Mouse (Mus musculus): Measurements from ENCODE around the gene Myt1l.

Gene Myt1l

DNA sequence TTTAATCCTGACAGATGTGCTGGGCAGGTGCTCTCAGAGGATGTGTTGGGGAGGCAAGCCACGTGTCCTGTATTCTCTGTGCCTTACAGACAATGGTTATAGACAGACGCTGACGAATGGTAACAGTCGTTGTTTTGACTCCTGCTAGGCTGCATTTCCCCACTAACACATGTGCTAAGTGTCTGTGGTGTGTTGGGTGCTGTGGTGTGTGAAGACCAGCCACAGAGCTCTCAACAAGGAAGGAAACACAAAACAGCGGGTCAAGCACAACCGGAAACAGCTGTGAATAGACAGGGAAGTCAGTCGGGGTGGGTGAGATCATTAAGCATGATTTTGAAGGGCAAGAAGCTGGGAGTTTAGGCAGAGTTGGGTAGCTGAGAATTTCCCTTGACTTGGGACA is 41.1 kb downstream of the Myt1l start:
- no peak for DNase-seq (ENCODE audit: low spot score in 2 of 2)

DNA sequence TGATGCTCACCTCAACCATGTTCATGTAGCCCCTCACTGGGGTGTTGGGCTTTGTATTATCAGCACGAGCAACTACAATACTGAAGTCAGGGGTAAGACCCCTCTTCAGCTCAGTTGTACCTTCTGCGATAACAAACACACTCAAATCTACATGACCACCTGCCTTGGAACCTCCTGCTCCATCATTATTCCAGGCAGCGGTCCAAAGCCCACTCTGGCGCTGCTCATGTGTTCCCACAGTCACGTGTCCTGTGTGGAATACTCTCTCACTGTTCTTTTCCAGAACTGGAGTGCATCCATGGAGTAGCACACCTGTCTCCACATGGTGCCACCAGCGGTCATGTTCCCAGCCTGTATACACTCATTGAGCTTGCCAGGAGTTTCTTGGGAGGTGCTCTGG is 42.2 kb downstream of the Myt1l start:
- no peak for DNase-seq (ENCODE audit: low spot score in 2 of 2)

DNA sequence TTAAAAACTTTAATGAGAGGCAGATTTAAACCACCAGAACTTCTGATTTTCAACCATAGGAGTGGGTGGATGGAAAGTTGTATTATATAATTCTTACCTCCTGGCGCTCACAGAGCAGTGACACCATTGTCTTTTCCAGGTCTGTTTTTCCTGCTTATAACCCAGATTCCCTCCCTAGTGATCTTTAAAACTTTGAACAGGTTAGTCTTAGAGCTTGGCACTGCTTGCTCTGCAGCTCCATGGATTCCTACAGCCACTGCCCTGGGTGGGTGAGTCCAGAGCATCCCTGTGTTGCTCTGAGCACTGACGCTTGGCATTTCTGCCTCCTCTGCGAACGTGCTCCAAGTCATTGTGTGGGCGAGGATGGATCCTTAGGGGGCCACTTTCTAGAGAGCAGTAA is 43.4 kb downstream of the Myt1l start:
- DNase-seq (ENCODE audit: low spot score in 2 of 2): no peak

DNA sequence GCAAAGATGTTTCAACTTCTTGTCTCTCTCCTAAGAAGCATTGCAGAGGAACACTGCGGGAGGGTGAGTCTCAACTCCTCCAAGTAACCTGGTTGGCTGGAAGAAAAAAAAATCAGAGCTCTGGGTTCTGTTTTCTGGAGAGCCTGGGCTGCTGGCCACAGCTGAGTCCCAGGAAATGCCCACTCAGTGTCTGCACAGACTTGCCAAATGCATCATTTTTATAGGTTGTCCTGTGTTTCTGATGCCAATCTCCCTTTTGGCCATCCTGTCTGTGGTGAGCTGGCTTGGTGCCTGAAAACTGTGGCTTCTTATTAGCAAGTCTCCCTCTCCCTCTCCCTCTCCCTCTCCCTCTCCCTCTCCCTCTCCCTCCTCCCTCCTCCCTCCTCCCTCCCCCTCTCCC is 65.6 kb downstream of the Myt1l start:
- DNase-seq (ENCODE audit: low spot score in 2 of 2): no peak

DNA sequence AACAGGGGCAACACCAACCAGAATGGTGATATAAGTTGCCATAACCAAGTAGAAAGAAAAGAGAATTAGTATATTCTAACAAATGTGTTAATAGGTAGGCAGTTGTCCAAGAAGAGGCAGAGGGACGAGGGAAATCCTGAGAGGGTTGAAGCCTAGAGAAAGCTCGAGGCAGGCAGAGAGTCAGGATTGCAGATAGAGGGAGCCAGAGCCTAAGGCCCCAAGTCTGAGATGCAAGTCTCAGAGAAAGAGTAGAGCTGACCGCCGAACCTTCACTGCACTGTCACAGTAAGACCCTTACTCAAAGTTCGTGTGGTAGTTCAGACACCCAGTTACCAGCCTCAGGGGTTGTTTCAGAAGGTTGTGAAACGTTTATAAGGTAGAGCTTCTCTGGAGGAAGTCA is 71.7 kb downstream of the Myt1l start:
- no peak for DNase-seq (ENCODE audit: low spot score in 2 of 2)

DNA sequence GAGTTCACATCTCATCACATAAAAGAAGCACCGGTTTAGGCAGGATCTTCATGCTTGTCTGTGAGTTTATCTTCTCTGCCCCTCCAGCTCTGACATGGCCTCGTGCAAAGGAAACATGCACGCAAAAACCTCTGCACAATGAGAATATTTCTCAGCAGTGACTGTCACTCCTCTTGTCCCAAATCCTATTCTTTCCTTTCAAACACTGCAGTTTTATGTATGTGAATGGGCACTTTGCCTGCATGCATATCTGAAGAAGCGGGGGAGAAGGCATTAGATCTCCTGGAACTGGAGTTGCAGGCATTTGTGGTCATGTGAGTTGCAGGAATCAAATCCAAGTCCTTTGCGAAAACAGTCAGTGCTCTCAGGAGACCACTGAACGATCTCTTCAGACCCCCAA is 73.0 kb downstream of the Myt1l start:
- no peak for DNase-seq (ENCODE audit: low spot score in 2 of 2)

DNA sequence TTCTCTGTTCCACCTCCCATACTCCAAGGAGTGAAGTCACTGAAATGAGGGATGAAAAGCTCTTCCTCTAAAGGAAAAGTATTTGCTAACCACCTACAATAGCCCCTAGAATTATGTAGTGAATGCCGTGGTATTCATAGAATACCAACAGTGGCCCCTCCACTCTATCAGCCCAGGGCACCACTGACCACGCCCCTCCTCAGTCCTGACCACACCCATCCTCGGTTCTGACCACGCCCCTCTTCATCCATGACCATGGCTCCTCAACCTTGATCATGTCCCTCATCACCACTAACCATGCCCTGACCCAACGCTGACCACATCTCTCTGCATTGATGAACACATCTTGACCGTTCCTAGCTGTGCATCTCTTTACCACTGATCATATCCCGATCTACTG is 76.5 kb downstream of the Myt1l start:
- no peak for DNase-seq (ENCODE audit: low spot score in 2 of 2)

DNA sequence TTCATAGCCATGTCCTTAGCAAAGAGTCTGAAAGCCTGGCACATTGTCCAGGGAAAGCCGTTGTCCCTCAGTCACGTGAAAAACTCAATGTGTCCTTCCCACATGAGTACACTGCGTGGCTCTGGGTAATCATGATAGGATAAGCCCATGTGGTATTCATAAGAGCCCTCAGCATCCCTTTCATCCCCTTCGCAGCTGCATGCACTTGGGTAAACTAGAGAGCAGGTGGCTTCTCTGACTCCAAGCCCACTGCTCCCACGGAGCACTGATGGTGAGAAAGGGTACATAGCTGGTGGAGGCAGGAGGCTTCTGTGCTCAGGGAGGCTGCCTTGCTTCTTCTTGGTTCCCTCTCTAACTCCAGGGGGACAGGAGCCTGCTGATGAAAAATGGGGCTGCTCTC is 76.9 kb downstream of the Myt1l start:
- no peak for DNase-seq (ENCODE audit: low spot score in 2 of 2)

DNA sequence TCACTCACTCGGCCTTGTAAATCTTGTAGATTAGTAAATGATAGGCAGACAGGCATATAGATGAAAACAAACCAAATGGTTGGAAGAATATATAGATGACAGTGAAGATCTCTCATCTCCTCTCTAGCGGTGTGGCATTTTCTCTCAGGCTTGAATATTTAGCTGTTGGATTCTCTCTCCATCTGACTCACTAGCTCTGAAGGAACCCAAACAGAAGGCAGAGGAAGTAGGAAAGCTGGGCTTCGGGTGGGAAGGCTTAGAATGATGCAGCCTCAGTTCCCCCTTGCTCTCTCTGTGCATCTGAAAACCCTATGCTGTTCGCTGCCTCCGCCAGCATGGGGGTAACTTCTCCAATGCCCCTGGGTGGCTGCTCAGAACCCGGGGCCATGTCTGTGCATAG is 78.0 kb downstream of the Myt1l start:
- DNase-seq (ENCODE audit: low spot score in 2 of 2): no peak

DNA sequence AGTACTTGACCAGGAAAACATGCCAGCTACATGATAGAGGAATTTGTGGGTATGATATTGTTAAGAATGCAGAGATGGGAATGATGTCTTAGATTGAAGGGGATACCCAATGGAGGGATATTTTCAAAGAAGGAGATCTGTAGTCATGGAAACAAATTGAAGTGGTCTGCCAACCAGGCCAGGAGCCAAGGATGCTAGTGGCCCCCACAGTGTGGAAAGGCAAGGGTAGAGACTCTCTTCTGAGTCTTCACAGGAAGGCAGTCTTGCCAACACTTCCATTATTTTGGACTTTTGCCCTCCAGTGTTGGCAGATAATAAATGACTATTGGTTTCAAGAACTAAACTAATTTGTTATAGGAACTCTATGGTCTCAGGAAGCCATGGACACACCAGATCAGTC is 89.6 kb downstream of the Myt1l start:
- no peak for DNase-seq (ENCODE audit: low spot score in 2 of 2)

DNA sequence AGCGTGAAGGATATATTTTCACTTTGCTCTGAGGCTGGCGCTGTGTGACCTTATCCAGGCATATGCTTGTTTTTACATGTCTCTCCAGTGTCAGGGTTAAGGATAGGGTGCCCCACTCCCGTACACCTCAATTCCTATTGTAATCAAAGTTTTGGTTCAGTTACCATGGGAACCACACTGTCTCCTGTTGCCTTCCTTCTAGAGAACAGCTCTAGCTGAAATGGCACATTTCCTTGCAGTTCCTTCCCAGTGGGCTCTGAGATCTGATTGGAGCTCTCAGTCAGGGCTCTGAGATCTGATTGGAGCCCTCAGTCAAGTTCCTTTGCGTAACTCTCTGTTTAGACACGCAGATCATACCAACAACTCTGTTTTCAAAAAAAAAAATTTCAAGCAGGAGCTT is 93.3 kb downstream of the Myt1l start:
- no peak for DNase-seq (ENCODE audit: low spot score in 2 of 2)

DNA sequence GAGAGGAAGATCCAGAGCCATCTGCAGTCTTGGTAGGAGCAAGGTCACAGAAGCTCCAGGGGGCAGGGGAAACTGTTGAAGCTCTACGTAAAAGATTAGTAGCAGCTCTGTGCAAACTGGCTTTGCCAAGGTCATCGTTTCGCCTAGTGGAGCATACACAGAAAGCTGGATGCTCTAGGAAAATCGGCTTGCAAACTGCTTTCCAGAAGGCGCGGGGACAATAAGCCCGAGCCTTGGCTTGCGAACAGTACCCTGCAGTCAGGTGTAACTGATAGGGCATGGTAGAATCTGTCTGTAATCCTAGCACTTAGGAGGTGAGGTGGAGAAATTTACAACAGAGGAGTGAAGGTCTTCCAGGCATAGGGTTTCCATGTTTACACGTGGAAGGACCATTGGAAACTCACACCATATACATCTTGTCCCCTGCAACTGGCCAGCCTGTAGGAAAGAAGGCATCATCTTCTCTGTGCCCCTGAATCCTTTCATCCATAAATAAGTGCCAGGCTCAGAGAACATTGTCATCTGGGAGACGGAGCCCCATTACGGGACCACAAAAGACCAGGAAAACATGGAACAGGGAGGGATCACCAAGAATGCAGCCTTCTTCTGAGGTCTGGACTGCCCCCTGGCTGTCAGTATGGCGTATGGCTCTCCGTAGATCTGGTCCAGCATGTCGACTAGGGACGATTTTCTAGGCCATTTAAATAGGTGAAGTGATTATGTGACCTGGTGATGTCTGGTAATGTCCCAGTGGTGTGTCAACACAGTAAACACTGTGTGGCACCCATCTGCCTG is 100.0 kb downstream of the Myt1l start:
- DNase-seq (ENCODE audit: low spot score in 2 of 2): no peak

DNA sequence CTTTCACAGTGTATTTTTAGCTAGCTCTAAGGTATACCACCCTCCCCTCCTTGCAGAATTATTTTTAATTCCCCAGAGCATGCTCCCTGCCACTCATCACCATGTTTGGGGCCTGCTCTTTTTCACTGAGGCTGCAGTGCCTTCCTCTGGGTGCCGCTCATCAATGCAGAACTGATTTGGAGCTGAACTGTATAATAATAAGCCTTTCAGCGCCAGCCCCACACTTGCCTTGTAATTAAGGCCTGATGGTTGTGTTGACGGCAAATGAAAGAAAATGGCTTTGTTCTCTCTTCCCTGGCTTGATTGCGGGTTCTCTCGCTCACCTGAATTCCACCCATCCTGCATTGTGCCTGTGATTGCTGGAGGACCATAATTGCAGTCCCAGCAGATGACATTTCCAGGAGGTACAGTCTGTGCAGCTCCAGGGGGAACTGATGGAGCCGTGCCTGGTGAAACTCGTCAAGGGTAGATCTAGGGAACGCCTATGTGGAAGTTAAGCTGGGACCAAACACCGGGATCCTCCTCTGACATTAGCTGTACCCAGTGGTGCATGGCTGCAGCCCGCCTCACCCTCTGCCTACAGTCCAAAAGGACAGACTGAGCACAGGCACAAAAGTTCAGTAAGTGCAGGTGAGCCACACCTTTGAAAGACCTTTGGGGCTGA is 101.8 kb downstream of the Myt1l start:
- DNase-seq (ENCODE audit: low spot score in 2 of 2): no peak

DNA sequence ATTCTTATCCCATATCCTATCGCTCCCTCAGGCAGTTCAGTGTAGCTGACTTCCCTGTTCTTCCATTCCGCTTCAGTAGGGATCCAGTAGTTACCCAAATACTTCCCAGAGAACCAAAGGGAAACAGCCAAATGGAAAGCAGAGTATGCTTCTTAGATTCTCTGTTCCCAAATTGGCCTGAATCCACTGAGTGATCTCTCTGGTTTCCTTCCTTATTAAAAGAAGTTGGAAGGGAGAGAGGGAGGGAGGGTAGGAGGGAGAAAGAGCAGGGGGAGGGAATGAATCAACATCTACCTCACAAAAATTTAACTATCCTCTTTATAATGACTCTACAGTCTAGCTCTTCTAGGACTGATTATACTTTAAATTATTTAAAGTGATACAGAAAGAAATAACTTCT is 106.3 kb downstream of the Myt1l start:
- no peak for DNase-seq (ENCODE audit: low spot score in 2 of 2)

DNA sequence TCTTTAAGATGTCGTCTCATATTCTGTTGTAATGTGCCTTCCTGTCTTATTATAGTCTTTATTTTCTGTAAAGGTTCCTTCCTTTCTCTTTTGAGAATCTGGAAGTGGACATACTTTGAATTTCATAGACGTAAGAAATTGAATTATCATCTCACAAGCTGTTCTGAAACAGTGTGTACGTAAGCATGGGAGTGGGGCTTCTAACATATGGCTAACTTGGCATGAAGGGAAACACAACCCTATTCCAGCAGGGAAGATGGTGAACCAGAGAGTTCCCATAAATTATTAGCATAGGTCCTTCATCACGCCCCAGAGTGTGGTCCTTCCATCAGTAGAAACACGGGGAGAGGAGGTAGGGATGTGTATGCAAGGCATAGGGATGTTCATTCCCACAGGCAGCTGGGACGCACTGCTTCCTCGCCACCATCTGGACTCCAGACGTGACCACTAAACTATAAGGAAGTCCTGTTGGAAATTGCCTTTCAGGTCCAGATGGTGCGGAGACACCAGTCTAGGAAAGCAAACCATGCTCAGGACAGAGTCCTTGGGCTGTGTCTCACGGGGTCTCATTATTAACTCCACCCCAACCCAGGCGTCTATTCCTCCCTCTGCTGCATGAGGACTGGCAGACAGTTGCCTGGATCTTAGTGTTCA is 111.5 kb downstream of the Myt1l start:
- DNase-seq (ENCODE audit: low spot score in 2 of 2): no peak

DNA sequence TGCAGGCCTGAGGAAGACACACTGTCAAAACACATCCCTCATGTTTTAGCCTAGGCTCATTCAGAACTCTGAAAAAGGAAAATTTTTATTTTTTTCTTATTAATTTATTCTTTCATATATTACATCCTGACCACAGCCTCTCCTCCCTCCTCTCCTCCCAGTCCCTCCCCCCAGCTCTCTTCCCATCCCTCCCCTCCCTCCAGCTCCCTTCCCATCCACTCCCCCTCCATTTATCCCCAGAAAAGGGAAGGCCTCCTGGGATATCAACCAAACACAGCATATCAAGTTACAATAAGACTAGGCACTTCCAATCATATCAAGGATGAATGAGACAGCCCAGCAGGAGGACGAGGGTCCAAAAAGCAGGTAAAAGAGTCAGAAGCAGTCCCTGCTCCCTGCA is 112.0 kb downstream of the Myt1l start:
- DNase-seq (ENCODE audit: low spot score in 2 of 2): no peak

DNA sequence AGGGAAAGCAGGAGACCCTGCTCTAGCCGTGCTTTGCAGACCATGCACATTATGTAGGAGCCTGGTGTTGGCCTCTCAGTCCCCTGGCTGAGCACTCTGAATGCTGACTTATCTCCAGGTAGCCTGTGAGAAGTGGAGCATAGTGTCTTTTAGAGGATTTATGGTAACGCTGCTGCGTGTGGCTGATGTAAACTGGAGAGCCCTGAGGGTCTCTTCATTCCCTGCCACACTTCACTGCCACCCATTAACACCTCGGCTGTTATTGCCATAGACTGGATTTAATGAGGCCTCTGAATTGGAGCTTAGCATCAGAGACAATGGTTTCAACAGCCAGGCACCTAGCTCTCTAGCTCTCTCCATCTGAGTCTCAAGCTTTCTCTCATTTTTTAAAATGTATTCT is 114.7 kb downstream of the Myt1l start:
- DNase-seq (ENCODE audit: low spot score in 2 of 2): no peak

DNA sequence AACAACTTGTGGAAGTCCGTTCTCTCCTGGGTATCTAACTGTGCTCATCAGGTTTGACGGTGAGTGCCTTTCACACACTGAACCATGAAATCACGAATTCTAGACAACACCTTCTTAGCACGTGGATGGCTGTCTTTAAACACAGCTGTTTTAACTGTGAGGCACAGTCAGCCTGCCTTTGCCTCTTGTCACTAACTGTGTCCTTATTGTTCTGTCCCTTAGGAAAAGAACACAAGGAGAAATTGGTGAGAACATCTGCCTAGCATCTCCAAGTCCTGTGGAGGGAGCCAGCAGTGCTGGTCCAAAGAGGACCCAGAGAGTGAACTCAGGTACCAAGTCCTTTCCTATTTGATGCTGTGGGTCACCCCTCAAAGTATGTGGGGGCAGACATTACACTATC is 115.9 kb downstream of the Myt1l start:
- no peak for DNase-seq (ENCODE audit: low spot score in 2 of 2)

DNA sequence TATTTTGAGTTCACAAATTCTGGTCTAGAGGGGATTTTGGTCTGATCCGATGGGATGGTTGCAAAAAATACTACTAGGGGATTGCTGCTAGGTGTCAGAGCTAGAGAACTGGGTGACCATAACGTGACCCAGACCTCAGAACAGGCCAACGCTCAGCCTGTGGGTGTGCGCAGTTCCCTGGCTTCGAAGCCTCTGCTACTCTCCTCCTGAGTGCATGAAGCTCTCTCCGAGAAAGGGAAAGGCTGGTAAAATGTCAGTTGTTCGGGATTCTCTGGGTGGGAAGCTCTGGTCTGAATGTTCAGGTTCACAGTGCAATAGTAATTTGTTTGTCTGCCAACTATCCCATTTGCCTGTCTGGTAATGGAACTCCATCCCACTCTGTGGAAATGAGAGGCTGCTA is 116.5 kb downstream of the Myt1l start:
- no peak for DNase-seq (ENCODE audit: low spot score in 2 of 2)

DNA sequence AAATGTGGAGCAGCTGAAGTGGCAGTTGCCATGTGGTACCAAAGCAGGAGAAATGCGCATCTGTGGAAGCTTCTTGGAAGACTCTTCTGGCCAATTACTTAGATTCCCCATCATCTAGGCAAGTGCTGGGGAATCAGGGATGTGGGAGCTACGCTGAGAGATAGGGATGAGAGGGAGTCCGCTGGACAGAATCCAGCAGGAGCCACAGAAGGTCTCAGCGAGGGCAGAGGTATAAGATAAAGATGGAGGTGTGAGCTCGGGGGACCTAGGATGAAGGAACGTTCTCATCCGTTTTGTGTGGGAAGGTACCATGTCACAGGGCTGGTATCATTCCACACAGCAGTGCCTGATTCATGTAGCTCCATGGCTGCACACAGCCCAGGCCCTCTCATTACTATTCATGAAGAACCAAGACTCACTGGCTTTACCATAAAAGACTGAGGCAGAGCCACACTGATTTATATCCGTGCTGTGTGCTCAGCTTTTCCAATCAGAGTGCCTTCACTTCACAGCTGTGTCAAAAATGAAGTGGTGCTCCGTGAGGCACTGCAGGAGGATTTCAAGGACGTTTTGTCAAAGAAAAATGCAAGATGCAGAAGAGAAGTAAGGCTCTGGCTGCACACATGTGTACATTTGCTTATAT is 121.4 kb downstream of the Myt1l start:
- no peak for DNase-seq (ENCODE audit: low spot score in 2 of 2)

DNA sequence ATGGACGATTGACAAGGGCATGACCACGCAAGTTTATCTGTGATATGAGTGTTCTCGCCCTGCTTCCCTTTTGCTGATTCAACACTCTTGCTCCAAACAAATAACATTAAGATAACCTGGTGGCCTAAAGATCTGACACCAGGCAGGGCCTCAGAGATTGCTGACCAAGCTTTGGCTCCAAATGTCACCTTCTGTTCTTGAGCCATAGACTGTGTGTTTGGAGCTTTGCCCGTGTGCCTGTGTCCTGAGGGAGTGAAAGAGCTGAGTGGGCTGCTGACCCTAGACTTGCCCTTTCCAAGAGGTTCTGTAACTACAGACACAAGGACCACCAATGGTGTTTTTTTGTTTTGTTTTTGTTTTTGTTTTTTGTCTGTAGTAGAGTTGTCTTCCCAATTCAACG is 124.3 kb downstream of the Myt1l start:
- DNase-seq (ENCODE audit: low spot score in 2 of 2): no peak

DNA sequence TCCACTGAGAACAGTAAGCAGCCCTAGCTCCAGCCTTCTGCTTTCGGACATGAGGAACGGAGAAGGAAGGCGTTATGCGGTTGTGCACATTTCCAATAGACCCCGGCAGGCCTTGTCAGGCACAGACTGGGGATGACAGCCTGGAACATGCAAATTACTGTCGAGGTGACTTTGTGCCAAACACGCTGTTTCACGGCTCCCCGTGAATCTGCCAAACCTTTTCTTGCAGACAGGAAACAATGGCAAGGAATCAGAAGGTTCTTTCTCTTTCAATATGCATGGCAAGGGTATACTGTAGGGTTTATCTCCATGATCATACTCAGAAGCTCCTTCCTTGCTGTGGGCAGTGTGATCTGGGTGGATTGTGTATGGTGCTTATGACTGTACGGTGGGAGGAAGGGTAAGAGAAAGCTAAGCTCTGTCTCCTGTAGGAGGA is 127.0 kb downstream of the Myt1l start:
- DNase-seq (ENCODE audit: low spot score in 2 of 2): no peak

DNA sequence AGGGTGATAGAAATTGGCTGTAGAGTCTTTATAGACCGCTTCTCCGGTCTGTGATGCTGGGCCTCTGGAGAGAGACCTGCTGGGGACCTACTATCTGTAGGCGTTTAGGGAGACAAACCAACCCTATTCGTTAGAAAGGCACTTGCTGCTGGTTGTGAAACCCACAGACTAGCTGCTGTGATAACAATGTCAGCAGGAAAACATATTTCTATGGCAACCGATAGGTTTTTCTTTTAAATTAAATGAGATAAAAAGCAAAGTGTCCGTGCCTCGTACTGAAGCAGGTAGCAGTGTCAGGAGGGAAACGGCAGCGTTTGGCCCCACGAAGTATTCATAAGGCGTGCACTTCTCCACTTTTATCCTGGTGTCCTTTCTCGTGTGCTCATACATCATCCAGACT is 127.5 kb downstream of the Myt1l start:
- DNase-seq (ENCODE audit: low spot score in 2 of 2): no peak
